Mouse (Mus musculus) cortical plate, adult 2 months (tissue): Measurements from ENCODE around the gene Frem2.

Source experiments
- CTCF ChIP-seq: fragments of 200-500 bp; IDR thresholded peaks from 2 replicates; pipeline ENCODE4 v1.5.1; 2011; ENCODE audit warnings: mild to moderate bottlenecking, control low read depth, low read length; ENCODE audit not compliant: insufficient read depth; ENCODE audit errors: extremely low read depth
- POLR2A ChIP-seq: fragments of 200-500 bp; IDR thresholded peaks from 2 replicates; pipeline ENCODE4 v1.6.1; 2011; ENCODE audit warnings: mild to moderate bottlenecking, low read length, control low read depth; ENCODE audit not compliant: insufficient read depth; ENCODE audit errors: extremely low read depth

GRCm38 (mm10) chr3:53475889-53476288, 181.3 kb downstream of the Frem2 start:
- TF ChIP-seq CTCF (peak; percentile 50), POLR2A (no peak)
